Mouse (Mus musculus) cerebellum, adult 2 months (tissue): ENCODE results near the gene Syt6.

Source experiments
- CTCF ChIP-seq: fragments of 200-500 bp; IDR thresholded peaks from 2 replicates; pipeline ENCODE4 v1.5.1; 2011; ENCODE audit warnings: low read depth, mild to moderate bottlenecking, control low read depth, low read length, moderate library complexity, borderline replicate concordance; ENCODE audit not compliant: insufficient read depth
- POLR2A ChIP-seq: fragments of 200-500 bp; IDR thresholded peaks from 2 replicates; pipeline ENCODE4 v1.6.1; 2011; ENCODE audit warnings: low read length, control low read depth, borderline replicate concordance; ENCODE audit not compliant: insufficient read depth

DNA sequence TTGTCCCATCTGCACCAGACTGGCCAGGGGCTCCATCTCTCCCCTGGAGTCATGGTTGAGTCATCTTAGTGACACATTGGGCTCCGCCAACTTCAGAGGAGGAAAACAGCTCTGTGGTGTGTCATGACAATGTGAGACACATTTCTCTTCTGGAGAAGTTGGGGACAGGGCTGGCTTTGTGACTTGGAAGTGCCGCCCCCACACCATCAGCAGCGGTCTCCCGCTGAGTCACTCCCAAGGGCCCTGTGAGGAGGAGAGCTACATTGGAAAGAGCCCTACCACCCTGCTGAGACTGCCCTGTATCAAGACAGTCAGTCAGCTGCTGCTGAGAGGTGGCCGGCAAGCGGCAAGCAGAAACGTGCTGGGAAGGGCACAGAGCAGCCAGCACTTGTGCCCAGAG is 26.0 kb downstream of the Syt6 start:
- TF ChIP-seq POLR2A = no peak
- no peak for TF ChIP-seq CTCF
